Mouse (Mus musculus): ENCODE results near the gene Thnsl2. TPM values are rescaled to one million over a fixed set of nuclear protein-coding genes. Genes with fewer than 3 reads are reported as not detected.

Gene Thnsl2
- total RNA-seq, 2 experiments from 2014 or later = 5.1 to 6.1 TPM

DNA sequence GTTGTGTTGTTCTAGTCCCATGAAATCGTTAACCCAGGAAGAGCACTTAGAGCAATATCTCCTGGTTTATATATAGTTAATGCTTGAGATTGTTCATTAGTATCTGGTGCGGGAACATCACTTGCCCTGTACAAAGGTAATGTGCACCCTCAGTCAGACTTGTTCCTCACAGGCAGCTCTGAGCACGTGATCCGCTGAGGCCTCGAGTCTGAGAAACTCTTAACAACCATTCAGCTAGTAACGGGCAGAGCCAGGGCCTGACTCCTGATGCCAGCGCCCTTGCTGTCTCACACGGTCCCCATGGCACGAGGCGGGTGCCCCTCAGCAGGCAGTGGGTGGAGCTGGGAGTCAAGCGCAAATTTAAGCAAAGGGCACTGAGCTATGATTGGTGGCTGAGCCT is 10.7 kb downstream of the Thnsl2 start:
- DNase-seq = no peak

DNA sequence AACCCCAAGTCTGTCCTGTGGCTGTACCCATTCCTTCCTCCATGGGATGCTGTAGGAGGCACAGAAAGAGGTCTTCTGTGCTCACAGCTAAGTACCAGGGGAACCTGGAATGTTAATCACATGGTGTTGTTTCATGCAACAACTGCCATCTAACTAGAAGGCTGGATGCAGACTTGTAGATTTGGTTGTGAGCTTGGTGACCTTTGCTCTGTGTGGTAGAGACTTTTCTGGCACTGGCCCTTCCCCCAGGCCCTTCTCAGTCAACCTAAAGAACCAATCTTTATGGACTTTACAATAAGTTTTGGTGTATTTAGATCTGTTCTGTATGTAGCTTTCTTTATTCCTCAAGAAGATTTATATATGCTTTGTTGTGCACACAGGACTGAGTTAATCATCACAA is 13.2 kb downstream of the Thnsl2 start:
- DNase-seq = no peak

DNA sequence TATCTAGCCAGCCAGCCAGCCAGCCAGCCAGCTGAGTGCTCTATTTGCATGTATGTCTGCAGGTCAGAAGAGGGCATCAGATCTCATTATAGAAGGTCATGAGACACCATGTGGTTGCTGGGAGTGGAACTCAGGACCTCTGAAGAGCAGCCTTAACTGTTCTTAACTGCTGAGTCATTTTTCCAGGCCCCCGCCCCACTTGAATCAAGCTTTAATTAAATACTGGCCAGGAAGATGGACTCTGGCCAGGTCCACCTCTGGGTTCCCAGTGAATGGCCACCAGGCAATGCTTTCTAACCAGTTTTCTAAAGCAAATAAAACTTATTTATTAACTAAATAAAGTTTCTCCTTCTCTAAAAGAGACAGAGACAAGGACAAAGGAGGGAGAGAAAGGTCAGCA is 14.0 kb downstream of the Thnsl2 start:
- no peak for DNase-seq

DNA sequence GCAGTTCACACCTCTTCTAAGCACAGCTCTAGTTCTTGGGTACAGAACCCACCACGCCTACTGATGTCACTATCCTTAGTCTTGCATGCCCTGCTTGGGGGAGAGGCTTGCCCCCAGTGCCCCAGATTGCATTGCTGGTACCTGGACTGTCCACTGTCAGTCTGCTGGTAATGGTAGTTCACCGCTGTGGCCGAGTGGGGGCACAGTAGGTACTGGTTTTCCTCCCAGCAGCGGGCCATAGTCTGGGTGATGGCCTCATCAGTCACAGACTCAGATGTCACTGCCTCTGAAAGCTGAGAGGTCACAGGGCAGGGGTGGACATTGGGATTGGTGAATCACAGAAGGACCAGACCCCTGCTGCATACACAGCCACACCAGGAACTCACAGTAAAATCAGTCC is 15.2 kb downstream of the Thnsl2 start:
- no peak for DNase-seq

DNA sequence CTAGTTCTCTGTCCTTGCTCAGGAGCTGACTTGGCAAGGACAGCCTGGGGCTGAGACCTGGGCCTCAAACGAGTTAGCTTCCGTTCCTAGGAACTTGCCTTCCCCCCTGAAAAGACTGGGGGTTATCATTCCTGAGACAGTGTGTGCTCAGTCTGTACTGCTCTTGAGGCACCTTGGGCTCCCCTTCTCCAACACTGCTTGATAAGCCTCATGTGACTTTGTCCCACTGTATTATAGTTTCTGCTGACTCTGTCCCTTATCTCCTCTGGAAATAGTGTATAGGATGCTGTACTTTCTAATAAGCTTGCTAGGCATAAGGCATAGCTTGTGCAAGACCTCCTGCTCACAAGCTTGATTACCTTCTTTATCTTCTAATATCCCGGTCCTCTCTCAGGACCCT is 17.9 kb downstream of the Thnsl2 start:
- no peak for DNase-seq

DNA sequence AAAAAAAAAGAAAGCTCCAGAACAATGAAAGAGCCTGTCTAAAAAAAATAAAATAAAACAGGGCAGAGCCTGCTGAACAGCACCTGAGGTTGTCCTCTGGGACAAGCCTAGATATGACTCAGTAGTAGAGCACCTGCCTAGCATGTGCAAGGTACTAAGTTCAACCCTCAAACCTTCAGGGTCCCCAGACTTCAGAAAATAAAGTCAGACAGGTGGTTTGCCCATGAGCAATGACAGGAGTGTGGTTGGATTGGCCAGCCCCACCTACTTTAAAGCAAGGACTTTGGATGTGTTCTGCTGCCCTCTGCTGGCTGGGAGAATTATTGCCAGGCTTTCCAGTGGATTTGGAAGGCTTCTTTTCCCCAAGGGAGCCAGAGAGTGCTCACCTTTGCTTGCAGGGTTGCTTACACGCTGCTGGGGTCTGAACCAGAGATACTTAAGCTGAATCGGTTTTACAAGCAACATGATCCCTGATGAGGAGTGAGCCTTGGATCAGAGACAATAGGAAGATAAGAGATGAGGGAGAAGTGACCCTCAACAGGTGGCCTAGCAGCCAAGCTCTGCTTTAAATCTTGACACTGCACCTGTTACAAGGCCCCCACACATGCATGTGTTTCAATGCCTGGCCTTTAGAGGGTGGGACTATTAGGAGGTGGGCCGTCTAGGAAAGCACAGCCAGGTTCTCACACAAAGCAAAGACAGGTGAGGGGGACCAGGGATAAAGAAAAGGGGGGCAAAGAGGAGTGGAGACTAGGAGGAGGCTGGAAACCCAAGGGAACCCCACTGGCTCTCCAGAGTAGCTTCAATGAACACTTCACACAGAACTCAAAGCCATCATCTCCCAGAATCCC is 19.0 kb downstream of the Thnsl2 start:
- peak; percentile 35 for DNase-seq

DNA sequence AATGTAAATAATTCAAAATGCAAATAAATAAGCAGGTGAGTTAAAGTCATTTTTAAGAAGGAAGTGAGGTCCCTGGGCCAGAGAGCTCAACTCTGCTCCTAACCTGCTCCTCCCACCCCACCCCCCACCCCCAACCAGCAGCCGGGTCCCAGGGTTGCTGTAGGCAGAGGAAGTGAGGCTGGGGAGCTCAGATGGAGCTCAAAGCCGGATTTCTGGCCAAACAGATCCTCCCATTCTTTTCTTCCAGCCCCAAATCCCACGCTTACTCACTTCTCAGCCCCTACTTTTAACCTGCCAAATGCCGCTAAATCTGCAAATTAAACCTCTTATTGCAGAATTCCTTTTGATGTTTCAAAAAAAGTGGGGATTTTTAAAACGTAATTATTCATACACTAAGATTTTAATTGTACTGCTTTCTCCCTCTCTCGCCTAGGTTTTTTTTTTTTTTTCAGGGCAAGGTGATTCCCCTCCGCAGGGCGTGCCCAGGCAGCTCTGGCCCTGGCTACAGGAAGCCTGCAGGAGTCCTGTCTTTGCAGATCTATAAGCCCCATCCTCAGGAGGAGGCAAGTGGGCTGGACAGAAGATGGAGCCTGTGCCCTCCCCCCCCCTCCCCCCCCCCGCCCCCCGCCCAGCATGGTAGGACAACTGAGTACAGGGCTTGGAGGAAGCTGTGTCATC is 24.5 kb downstream of the Thnsl2 start:
- no peak for DNase-seq

DNA sequence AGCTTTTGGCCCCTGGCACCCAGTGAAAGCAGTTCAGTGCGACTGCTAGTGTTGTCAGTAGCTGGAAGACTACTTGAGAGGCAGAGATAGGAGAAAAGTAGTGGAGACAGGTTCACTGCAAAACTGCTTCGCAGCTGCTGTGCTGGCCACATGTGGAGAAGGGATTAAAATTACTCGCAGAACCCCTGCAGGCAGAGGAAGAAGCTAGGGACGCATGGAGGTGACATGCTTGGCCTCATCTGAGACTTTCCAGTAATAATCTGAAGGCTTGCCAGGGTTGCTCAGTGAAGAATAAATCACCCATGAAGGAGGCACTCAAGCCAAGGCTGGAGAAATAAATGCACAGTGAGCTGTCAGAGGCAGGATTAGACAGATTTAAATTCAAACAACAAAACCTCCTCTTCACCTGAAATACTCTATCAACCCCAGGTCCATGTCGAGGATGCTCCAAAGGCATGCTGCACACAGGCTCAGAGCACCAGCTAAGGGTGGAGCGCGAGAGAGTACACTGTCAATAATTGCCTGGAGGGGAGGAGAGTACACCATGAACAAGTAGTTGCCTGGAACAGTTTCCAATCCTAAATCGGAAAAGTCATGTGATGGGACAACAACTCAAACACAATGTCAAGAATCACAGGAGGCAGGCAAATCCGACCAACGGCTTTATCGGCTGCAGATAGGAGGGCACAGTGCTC is 32.7 kb downstream of the Thnsl2 start:
- no peak for DNase-seq

DNA sequence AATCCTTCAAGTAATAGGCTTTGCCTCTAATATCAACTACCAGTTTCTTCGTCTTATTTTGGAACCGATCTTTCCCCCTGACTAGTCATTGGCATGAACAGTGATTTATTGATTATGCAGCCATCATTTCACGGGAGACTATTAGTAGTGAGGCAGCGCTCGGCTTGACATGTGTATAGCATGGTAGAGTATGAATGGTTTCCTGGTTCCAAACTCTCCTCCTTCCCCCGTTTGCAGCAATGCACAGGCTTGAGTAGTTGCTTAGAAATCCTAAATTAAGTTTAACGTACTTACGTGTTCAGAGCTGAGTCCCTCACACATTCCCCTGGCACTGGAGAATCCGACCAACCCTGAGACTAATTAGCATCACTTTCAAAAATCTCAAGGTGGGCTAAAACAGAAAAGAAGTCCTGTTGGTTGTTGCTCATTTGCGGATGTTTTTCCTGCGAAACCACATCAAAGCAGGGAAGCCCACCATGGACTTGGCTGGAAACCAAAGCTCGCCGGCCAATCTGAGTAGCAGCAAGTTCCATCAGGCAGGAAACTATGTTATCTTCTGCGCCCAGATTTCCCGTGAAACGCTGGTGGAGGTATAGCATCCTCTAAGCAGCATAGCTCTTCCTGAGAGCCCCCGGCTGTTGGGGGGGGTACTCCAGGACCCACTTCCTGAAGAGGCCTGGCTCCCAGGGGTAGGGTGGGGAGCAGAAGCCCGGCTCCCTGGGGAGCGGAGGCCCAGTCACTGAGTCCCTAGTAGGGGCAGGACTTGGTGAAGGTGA is 37.9 kb downstream of the Thnsl2 start:
- DNase-seq = no peak

DNA sequence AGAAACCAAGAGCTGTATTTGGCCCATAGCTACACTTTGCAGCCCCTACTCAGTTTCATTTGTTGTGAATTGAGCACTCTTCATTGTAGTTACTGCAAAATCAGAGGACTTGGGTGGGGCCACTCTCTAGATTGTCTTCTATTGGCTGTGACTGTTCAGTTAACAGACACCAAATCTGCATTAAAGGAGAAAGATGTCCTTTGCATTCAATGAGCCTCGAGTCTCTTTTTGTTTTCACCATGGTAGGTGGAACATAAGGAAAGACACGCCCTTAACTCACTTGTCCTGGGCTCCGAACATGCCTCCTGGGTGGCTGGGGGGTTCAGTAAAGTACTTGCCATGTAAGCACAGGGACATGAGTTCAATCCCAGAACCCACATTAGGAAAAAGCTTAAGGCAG is 48.1 kb downstream of the Thnsl2 start:
- no peak for DNase-seq

DNA sequence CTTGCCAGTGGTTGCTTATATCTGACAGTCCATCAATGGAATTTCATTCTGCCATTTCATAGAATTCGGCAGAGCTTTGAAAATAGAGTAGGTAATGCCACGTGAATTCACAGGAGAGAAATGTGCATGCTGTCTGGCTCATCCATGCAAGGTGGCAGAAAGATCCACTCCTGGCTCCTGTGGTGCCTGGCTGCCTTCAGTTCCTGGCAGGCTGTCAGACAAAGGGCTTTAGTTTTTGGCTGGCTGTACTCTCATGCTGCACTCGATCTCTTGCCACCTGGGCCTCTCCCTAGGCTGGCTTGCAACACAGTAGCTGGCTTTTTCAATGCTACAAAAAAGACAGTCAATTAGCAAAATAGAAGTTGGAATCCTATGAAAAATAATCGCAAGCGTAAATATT is 49.5 kb downstream of the Thnsl2 start:
- DNase-seq = no peak

DNA sequence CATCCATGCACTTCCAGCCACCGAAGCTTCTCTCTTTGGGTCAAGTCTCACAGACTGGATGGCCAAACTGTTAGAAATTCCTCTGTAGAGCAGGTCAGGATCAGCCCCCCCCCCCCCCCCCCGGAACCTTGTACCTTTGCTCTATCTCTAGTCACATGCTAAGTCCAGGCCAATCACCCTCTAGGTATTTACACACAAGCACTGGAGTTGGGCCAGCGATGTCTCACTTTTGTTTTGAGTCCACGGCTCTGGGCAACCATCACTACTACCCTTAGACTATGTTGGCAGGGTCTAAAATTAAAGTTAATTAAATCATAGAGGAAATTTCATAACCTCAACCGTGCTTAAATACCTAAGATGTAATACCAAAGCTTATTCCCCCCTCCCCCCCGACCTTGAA is 50.6 kb downstream of the Thnsl2 start:
- no peak for DNase-seq

DNA sequence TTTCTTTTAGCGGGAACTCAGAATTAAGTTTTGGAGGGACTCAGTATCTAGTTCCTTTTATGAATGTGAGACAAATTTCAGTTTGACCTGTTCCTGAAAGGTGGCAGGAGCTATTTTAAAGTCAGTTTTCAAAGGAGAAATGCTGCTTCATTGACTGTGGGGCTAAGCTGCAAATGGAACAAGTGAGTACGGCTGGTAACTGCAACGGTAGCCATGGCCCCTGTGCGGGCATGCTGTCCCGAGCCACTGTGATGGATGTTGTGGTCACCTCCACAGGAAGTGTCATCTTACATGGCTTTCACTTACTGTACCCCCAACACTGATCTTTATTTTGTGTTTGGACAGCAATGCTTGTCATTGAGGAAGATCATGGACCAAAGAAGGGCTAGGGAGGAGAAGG is 53.8 kb downstream of the Thnsl2 start:
- no peak for DNase-seq

DNA sequence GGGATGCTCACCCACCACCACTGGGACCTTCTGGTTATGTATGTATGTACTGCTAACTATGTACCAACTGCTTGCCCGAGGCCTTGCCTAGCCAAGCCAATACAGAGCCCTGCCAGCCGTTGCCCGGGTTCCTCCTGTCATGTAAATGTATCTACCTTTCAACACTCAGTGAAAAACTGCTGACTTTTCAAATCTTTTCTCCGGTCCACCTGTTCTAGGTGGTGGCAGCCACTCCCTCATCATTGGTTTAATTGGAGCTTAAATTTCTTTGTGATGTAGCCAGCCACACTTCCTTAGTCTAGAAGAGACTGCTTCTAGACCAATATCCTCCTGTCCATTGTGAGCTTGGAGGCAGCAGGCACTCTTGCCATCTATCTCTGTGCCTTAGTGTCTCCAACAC is 54.5 kb downstream of the Thnsl2 start:
- no peak for DNase-seq

DNA sequence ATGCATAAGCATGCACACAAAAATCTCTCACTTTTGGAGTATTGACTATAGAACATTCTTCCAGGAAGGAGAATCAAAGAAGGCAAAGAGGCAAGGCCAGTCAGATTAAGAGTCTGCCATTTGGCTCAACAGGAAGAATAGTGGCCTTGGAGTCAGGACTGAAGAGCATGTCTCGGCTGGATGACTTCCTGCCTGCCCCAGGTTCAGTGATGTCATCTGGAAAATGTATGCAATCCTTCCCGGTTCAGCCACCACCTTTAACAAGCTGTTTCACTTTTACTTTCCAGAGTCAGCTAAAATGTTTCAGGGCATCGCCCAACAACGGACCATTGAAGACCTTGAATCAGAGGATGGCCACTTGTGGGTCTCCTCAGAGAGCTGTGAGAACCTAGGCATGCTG is 55.2 kb downstream of the Thnsl2 start:
- DNase-seq = no peak

DNA sequence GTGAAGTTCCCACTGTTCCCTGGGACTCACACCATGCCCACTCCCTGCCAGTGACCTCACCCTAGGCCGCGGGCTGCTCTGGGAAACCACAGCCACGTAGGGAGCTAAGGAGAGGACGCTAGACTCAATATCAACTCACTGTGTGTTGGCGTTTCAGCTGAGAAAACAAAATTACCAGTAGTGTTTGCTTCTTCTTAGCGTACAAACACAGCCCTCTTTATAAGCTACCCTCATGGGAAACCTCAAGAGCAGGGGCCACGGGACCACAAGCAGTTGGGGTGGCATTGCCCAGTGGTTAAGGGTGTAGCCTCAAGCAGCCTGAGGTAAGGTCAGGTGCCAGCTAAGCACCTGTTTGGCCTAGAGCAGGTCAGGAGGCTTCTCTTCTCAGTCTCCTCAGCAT is 60.8 kb downstream of the Thnsl2 start:
- DNase-seq = no peak

DNA sequence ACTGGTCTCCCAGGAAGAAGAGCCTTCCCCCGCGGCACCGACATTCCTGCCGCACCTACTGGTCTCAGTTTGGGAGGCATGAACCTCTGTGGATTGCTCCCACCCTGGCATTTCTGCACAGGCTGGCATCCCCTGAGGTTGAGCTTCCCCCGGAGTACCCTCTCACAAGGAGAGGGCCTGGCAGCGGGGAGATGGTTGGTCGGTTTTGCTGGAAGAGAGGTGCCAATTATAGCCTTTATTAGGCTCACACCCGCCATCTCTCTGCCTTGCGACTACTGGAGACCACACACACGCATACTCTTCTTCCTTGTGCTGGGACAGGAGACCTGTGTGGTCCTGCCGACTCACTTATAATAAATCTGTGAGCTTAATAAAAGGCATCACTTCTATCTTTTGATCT is 62.2 kb downstream of the Thnsl2 start:
- no peak for DNase-seq

DNA sequence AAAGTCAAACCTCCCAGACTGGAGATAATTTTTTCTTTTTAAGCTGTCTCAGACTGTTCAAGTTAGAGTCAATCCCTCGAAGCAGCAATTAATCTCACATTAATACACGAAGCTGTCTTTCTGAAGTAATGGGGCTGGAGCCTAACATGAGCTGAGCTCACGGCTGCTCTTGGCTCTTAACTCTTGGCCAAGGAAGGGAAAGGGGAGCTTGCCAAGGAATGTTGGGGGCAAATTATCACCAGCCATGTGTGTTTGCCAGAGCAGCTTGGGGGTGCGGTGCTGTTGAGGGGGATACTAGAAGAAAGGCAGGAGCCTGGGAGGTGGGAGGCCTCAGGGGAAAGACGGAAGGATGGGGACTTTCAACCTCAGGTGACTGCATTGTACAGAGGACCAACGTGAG is 63.0 kb downstream of the Thnsl2 start:
- no peak for DNase-seq
